Mouse (Mus musculus): Measurements from ENCODE around the gene Cdk1.

The Cdk1 gene

DNA sequence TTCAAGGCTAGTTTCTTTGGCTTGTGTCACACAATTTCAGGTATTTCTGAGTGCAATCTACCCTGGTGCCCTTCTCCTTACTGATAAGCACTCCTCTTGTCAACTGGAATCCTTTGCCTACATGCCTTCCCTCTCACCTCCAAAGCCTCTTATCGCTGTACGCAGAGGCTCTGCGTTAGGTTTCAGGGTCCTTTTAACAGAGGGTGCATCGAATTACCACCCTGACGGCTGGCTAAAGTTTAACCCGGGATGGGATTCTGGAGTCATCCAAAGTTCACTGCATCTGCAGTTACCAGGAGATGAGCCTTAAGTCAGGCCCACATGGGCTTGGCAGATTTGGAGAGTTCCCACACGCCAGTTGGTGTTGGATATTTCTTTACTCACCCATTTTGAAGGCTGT, 47.1 kb downstream of the Cdk1 start:
- no peak for DNase-seq

DNA sequence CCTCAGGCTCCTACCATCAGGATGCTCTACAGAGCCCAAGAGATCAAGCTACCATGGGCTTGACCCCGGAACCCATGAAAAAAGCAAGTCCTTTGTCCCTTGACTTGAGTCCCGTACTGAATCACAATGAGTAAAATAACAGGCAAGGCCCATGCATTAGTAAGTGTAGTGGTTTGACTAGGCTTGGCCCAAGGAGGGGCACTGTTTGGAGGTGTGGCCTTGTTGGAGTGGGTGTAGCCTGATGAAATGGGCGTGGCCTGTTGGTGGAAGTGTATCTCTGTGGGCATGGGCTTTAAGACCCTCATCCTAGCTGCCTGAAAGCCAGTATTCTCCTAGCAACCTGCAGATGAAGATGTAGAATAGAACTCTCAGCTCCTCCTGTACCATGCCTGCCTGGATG, 47.9 kb downstream of the Cdk1 start:
- no peak for DNase-seq

DNA sequence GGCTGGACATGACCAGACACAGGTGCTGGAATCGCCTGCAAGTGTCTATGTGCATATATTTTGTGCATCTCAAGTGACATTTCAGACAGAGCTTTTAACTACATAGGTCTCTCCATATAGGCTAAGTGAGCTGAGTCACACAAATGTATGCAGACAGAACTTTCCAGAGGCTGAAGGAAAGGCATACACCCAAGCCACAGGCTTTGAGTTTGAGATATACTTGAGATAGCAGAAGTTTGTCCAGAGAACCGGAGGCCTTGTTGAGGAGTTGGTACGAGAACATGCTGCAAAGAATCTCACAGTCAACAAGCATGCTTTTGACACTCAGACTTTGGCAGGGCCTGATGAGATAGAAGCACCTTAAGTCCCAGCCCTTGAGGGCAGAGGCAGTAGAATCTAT, 50.1 kb downstream of the Cdk1 start:
- no peak for DNase-seq

DNA sequence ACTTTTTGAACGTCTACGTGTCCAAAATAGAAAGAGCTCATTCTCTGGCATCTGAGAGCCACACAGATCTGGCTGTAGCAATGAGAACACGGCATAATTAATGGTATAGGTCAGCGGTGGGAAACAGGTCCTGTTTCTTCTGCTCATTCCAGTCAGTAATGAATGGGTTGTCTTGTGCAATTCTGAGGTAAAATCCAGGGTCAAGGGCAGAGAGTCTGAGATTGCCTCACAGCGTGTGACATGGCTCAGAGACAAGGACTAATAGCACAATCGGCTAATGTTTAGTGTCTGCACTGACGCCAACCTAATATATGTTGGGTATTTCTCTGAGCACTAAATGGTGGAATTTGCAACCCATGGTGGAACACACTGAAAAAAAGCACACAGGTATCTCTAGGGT, 52.8 kb downstream of the Cdk1 start:
- DNase-seq = no peak

DNA sequence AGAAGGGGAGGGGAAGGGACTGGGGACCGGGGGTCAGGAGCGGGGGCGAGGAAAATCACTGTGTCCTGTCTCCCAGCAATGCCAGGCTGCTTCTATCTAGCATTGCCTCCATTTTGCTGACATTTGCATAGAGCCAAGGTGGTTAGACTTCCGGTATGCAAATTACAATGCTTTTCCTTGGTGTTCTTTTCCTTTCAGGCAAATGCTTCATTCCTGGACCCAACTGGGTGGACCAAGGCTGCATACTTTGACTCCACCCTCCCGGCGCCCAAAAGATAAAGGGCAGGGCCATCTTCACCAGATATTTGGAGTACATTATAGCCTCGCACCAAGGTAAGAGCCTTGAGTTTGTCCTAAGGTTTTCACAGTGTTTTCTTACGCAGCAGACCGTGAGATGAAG, 56.8 kb downstream of the Cdk1 start:
- DNase-seq = no peak

DNA sequence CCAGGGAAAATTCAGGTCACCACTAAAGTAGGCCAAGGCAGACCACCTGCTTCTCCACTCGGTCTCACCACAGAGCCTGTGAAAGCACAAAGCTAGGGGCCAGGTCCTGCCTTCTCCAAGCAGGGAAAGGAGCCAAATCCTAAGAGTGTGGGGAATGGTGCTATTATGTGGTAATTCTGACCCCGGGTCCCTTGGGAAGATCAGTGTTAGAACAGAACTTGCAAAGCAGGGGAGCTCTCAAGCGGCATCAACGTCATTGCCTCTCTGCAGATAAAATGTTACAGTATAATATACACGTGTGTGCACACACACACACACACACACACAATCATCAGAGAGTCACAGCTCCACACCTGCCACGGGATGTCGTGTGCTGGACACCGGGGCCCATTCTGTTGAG, 62.0 kb downstream of the Cdk1 start:
- no peak for DNase-seq

DNA sequence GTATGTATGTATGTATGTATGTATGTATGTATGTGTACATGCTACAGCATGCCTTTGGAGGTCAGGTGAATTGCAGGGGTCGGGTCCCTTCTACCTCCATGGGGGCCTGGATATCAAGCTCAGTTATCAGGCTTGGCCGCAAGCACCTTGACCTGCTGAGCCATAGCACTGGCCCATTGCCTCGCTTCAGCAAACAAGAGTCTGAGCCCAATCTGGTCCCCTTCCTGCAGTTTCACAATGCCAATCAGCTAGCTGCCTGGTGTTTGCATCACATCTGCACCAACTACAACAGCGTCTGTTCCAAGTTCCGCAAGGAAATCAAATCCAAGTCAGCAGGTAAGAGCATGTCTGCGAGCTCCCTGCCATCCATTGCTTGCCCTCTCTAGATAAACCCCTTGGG, 64.0 kb downstream of the Cdk1 start:
- DNase-seq = no peak

DNA sequence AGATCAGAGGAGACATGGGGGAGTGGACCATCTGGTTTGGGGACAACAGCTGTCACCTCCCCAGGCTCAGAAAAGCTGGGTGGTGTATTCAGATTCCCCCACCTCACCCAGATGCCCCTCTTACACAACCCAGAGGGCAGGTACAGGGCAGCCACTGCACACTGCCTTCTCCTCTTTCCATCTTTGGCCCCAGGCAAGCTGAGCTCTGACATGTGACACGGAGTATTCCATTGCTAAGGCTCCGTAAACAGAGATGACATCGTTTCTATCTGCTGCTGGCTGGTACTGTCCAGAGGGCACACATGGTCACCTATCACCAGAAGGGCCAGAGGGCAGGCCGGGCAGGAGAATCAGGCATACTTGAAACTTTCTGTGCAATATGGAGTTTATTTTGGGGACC, 64.7 kb downstream of the Cdk1 start:
- DNase-seq = no peak

DNA sequence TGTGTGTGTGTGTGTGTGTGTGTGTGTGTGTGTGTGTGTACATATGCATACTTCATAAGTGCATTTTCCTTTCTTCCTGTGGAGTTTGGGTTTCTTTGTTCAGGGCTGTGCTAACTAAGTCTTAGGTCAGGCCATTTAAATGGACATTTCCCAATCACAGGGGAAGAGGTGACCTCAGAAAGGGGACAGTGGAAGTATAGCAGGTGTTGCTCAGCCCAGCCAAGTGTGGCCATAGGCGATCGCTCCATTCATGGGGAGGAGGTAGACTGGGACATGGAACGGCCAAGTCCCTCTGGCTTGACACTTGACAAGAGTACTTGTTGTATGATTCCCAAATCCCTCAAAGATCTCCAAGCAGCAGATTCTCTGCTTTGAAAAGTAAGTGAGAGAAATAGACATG, 65.8 kb downstream of the Cdk1 start:
- no peak for DNase-seq
